Mouse (Mus musculus) erythroblast, embryonic 14.5 days (primary cell): ENCODE results near the gene D6Ertd527e.

Experiments used
- GATA1 ChIP-seq: IDR thresholded peaks from 2 replicates; pipeline ENCODE4 v1.6.1; 2012; ENCODE audit warnings: low read length, inconsistent platforms, mixed read lengths
- TAL1 ChIP-seq: IDR thresholded peaks from 3 replicates; pipeline ENCODE4 v1.6.1; 2012; ENCODE audit warnings: low read length, inconsistent platforms, mixed read lengths

- no peak for TF ChIP-seq TAL1
- no peak for TF ChIP-seq GATA1
Observed at GRCm38 (mm10) chr6:87123973-87124372, 19.4 kb downstream of the D6Ertd527e start.
